In genomic region chr17:43299515-43299914, GRCm38 (mm10) we compare ENCODE assay signal across 37 mouse cellular contexts. TPM values are rescaled to one million over a fixed set of nuclear protein-coding genes. Genes with fewer than 3 reads are reported as not detected.
"Had no signal": no experiment of that assay in that cellular context is flagged by ENCODE, and none has a peak within 500 bp of the region (broad histone marks: within the 10 kb centered on the region; RNA-seq: fewer than 3 reads in every experiment).

No protein-coding gene starts in this region.

- ATAC-seq: forebrain, postnatal 0 days; hindbrain, embryonic 16.5 days; inflammation-experienced regulatory T-cells, adult 6 months; intestine, embryonic 15.5 days had no signal

- H3K4me2 ChIP-seq: heart, embryonic 12.5 days; hindbrain, embryonic 12.5 days; hindbrain, embryonic 14.5 days; intestine, embryonic 15.5 days; kidney, embryonic 15.5 days; limb, embryonic 13.5 days; liver, embryonic 11.5 days had no signal

- H3K27ac ChIP-seq: heart, embryonic 10.5 days; hindbrain, embryonic 10.5 days; hindbrain, embryonic 12.5 days; hindbrain, embryonic 14.5 days; intestine, embryonic 15.5 days; kidney, embryonic 15.5 days; limb, embryonic 13.5 days; liver, embryonic 14.5 days had no signal

- DNase-seq: forebrain, postnatal 0 days; gastrocnemius, postnatal 14 days; gastrocnemius, postnatal 36 days; heart, adult 18-20 months; heart, postnatal 10 days; heart, postnatal 4 days; kidney, adult 11 months; kidney, adult 2 months; kidney, postnatal 14 days; kidney, postnatal 36 days; layer of hippocampus, adult 9-11 months; layer of hippocampus, postnatal 36 days had no signal

- H3K36me3 ChIP-seq: heart, embryonic 10.5 days; heart, embryonic 12.5 days; hindbrain, embryonic 10.5 days; hindbrain, embryonic 12.5 days; intestine, embryonic 15.5 days; kidney, embryonic 15.5 days; limb, embryonic 13.5 days had no signal

- H3K4me3 ChIP-seq: heart, embryonic 10.5 days; heart, embryonic 12.5 days; hindbrain, embryonic 10.5 days; hindbrain, embryonic 12.5 days; intestine, embryonic 15.5 days; kidney, embryonic 15.5 days; limb, embryonic 13.5 days had no signal

- H3K4me1 ChIP-seq: heart, embryonic 10.5 days; heart, embryonic 12.5 days; hindbrain, embryonic 10.5 days; hindbrain, embryonic 12.5 days; intestine, embryonic 15.5 days; limb, embryonic 13.5 days had no signal

- H3K27me3 ChIP-seq: heart, embryonic 12.5 days; hindbrain, embryonic 12.5 days; intestine, embryonic 15.5 days; kidney, embryonic 15.5 days; limb, embryonic 13.5 days had no signal

- H3K9ac ChIP-seq: forebrain, postnatal 0 days; heart, embryonic 12.5 days; hindbrain, embryonic 12.5 days; hindbrain, embryonic 14.5 days; intestine, embryonic 15.5 days; kidney, embryonic 15.5 days; limb, embryonic 13.5 days; liver, embryonic 14.5 days had no signal

- H3K9me3 ChIP-seq: heart, embryonic 10.5 days; heart, embryonic 12.5 days; hindbrain, embryonic 10.5 days; hindbrain, embryonic 12.5 days; intestine, embryonic 15.5 days; kidney, embryonic 15.5 days; limb, embryonic 13.5 days had no signal

RNA-seq across cellular contexts. Expression of gene Adgrf1, which starts 29.4 kb away (rescaled TPM):
- total RNA-seq: forebrain, postnatal 0 days; gastrocnemius, adult 18-20 months; gastrocnemius, adult 8-10 months; gastrocnemius, postnatal 36 days; granulocyte monocyte progenitor cell, adult 5-6 weeks; heart, adult 18-20 months; heart, adult 8-10 months; heart, postnatal 10 days; heart, postnatal 25 days; heart, postnatal 4 days; layer of hippocampus, adult 18-20 months; layer of hippocampus, adult 8-10 months; layer of hippocampus, postnatal 36 days; left cerebral cortex, adult 18-20 months; left cerebral cortex, postnatal 14 days; left cerebral cortex, postnatal 36 days had no signal
- polyA plus RNA-seq: forebrain, postnatal 0 days; heart, embryonic 12.5 days; heart, embryonic 14.5 days; heart, embryonic 16.5 days; hindbrain, embryonic 10.5 days; hindbrain, embryonic 12.5 days; hindbrain, embryonic 14.5 days; hindbrain, embryonic 16.5 days; inflammation-experienced regulatory T-cells, adult 6 months; limb, embryonic 11.5 days had no signal
